Mouse (Mus musculus) MEL (cell line): Measurements from ENCODE around the gene Tpra1. TPM values are rescaled to one million over a fixed set of nuclear protein-coding genes. Genes with fewer than 3 reads are reported as not detected.

Experiments used
- DNase-seq: peaks from one replicate; pipeline ENCODE4 v3.0.0; 2011; ENCODE audit warnings: low read depth, low spot score
- H3K27ac ChIP-seq: 2 replicates; pipeline ENCODE4 v1.5.1; 2012; ENCODE audit warnings: low read depth, mild to moderate bottlenecking, control low read depth, low read length, moderate library complexity; ENCODE audit not compliant: control insufficient read depth
- H3K27me3 ChIP-seq, 2 experiments: fragments of 150-350 bp in 1 of 2; sonication (generic) in 1 of 2; 2 replicates each; pipeline ENCODE4 v1.6.1; 2012; ENCODE audit warnings: low read length in 2 of 2, mild to moderate bottlenecking in 2 of 2, improper control_type of control experiment in 1 of 2, moderate library complexity in 1 of 2; ENCODE audit not compliant: insufficient read depth in 2 of 2, control insufficient read depth in 1 of 2
- H3K36me3 ChIP-seq, 2 experiments: 2 replicates each; pipeline ENCODE4 v1.6.1; 2012 to 2014; ENCODE audit warnings: low read length in 2 of 2, improper control_type of control experiment in 1 of 2, inconsistent platforms in 1 of 2, mild to moderate bottlenecking in 1 of 2; ENCODE audit not compliant: insufficient read depth in 2 of 2, control insufficient read depth in 1 of 2
- H3K4me1 ChIP-seq, 2 experiments: fragments of 150-350 bp in 1 of 2; sonication (generic) in 1 of 2; 2 replicates each; pipeline ENCODE4 v1.6.1; 2012; ENCODE audit warnings: low read length in 2 of 2, improper control_type of control experiment in 1 of 2, mild to moderate bottlenecking in 1 of 2; ENCODE audit not compliant: insufficient read depth in 2 of 2, control insufficient read depth in 1 of 2
- H3K4me3 ChIP-seq, 2 experiments: fragments of 150-350 bp in 1 of 2; sonication (generic) in 1 of 2; 2 replicates each; pipeline ENCODE4 v1.5.1; 2012; ENCODE audit warnings: low read depth in 2 of 2, low read length in 2 of 2, mild to moderate bottlenecking in 2 of 2, moderate library complexity in 2 of 2, control low read depth in 1 of 2, improper control_type of control experiment in 1 of 2; ENCODE audit not compliant: control insufficient read depth in 1 of 2, insufficient read depth in 1 of 2
- H3K79me2 ChIP-seq: 2 replicates; pipeline ENCODE4 v1.6.1; 2012; ENCODE audit warnings: mild to moderate bottlenecking, low read length, moderate library complexity; ENCODE audit not compliant: control insufficient read depth, poor library complexity, insufficient read depth
- H3K9ac ChIP-seq: 2 replicates; pipeline ENCODE4 v1.6.1; 2012; ENCODE audit warnings: low read depth, mild to moderate bottlenecking, control low read depth, low read length, moderate library complexity; ENCODE audit not compliant: control insufficient read depth, poor library complexity, severe bottlenecking
- H3K9me3 ChIP-seq: fragments of 150-350 bp; sonication (generic); replicated peaks from 2 replicates; pipeline ENCODE4 v1.6.1; 2012; ENCODE audit warnings: mild to moderate bottlenecking, low read length, improper control_type of control experiment, moderate library complexity; ENCODE audit not compliant: insufficient read depth
- BHLHE40 ChIP-seq: IDR thresholded peaks from 2 replicates; pipeline ENCODE4 v1.6.1; 2012; ENCODE audit warnings: low read depth, mild to moderate bottlenecking, inconsistent platforms, low read length, improper control_type of control experiment, borderline replicate concordance
- CHD1 ChIP-seq: IDR thresholded peaks from 2 replicates; pipeline ENCODE4 v1.6.1; 2012; ENCODE audit warnings: low read depth, mild to moderate bottlenecking, inconsistent platforms, low read length, improper control_type of control experiment
- CHD2 ChIP-seq: IDR thresholded peaks from 2 replicates; pipeline ENCODE4 v1.6.1; 2011; ENCODE audit warnings: low read length, improper control_type of control experiment
- E2F4 ChIP-seq: IDR thresholded peaks from 2 replicates; pipeline ENCODE4 v1.6.1; 2011; ENCODE audit warnings: low read depth, low read length, improper control_type of control experiment, borderline replicate concordance
- EP300 ChIP-seq, 2 experiments: IDR thresholded peaks; 2 replicates each; pipeline ENCODE4 v1.6.1; 2011; ENCODE audit warnings: improper control_type of control experiment in 2 of 2, low read length in 2 of 2, low read depth in 1 of 2, mild to moderate bottlenecking in 1 of 2
- GATA1 ChIP-seq: IDR thresholded peaks from 2 replicates; pipeline ENCODE4 v1.6.1; 2011; ENCODE audit warnings: low read depth, low read length, improper control_type of control experiment
- HCFC1 ChIP-seq: IDR thresholded peaks from 2 replicates; pipeline ENCODE4 v1.6.1; 2012; ENCODE audit warnings: low read depth, mild to moderate bottlenecking, inconsistent platforms, low read length, improper control_type of control experiment, moderate library complexity
- JUND ChIP-seq: IDR thresholded peaks from 2 replicates; pipeline ENCODE4 v1.6.1; 2011; ENCODE audit warnings: low read depth, mild to moderate bottlenecking, improper control_type of control experiment, low read length
- KAT2A ChIP-seq: conservative IDR thresholded peaks from 2 replicates; pipeline ENCODE4 v1.6.1; 2012; ENCODE audit warnings: low read depth, low read length, improper control_type of control experiment, inconsistent platforms
- MAFK ChIP-seq: IDR thresholded peaks from 2 replicates; pipeline ENCODE4 v1.6.1; 2011; ENCODE audit warnings: low read depth, mild to moderate bottlenecking, low read length, improper control_type of control experiment, borderline replicate concordance
- MAX ChIP-seq: IDR thresholded peaks from 2 replicates; pipeline ENCODE4 v1.6.1; 2011; ENCODE audit warnings: low read length, improper control_type of control experiment
- MAZ ChIP-seq: IDR thresholded peaks from 2 replicates; pipeline ENCODE4 v1.6.1; 2012; ENCODE audit warnings: low read depth, mild to moderate bottlenecking, inconsistent platforms, low read length, improper control_type of control experiment
- MYB ChIP-seq: IDR thresholded peaks from 2 replicates; pipeline ENCODE4 v1.6.1; 2011; ENCODE audit warnings: mild to moderate bottlenecking, low read depth, low read length, improper control_type of control experiment
- NELFE ChIP-seq: IDR thresholded peaks from 2 replicates; pipeline ENCODE4 v1.6.1; 2011; ENCODE audit warnings: low read depth, low read length, improper control_type of control experiment
- POLR2A ChIP-seq, 2 experiments: IDR thresholded peaks; 2 replicates each; pipeline ENCODE4 v1.6.1; 2011 to 2012; ENCODE audit warnings: low read length in 2 of 2, mild to moderate bottlenecking in 2 of 2, control low read depth in 1 of 2, improper control_type of control experiment in 1 of 2, low read depth in 1 of 2, moderate library complexity in 1 of 2; ENCODE audit not compliant: control insufficient read depth in 1 of 2, insufficient read depth in 1 of 2, poor library complexity in 1 of 2
- POLR2AphosphoS2 ChIP-seq: IDR thresholded peaks from 2 replicates; pipeline ENCODE4 v1.6.1; 2011; ENCODE audit warnings: low read length, improper control_type of control experiment
- POLR2AphosphoS5 ChIP-seq: IDR thresholded peaks from 2 replicates; pipeline ENCODE4 v1.6.1; 2012; ENCODE audit warnings: low read depth, borderline replicate concordance, mild to moderate bottlenecking, inconsistent platforms, low read length, moderate library complexity, mixed read lengths
- RAD21 ChIP-seq: IDR thresholded peaks from 2 replicates; pipeline ENCODE4 v1.6.1; 2011; ENCODE audit warnings: mild to moderate bottlenecking, low read depth, low read length, improper control_type of control experiment
- RCOR1 ChIP-seq: IDR thresholded peaks from 2 replicates; pipeline ENCODE4 v1.6.1; 2012; ENCODE audit warnings: low read depth, mild to moderate bottlenecking, inconsistent platforms, low read length, improper control_type of control experiment
- SIN3A ChIP-seq: IDR thresholded peaks from 2 replicates; pipeline ENCODE4 v1.6.1; 2012; ENCODE audit warnings: low read length, improper control_type of control experiment, inconsistent platforms
- TAL1 ChIP-seq: IDR thresholded peaks from 2 replicates; pipeline ENCODE4 v1.6.1; 2012; ENCODE audit warnings: mild to moderate bottlenecking, inconsistent platforms, low read length, moderate library complexity, mixed read lengths
- UBTF ChIP-seq: IDR thresholded peaks from 2 replicates; pipeline ENCODE4 v1.6.1; 2012; ENCODE audit warnings: low read depth, mild to moderate bottlenecking, inconsistent platforms, low read length, improper control_type of control experiment, moderate library complexity, borderline replicate concordance; ENCODE audit not compliant: insufficient read depth
- USF2 ChIP-seq, 2 experiments: IDR thresholded peaks; 2 replicates each; pipeline ENCODE4 v1.6.1; 2011 to 2012; ENCODE audit warnings: improper control_type of control experiment in 2 of 2, low read length in 2 of 2, borderline replicate concordance in 1 of 2, inconsistent platforms in 1 of 2, low read depth in 1 of 2, mild to moderate bottlenecking in 1 of 2; ENCODE audit not compliant: insufficient read depth in 1 of 2
- ZKSCAN1 ChIP-seq: IDR thresholded peaks from 2 replicates; pipeline ENCODE4 v1.6.1; 2012; ENCODE audit warnings: low read depth, mild to moderate bottlenecking, inconsistent platforms, low read length, improper control_type of control experiment, moderate library complexity
- ZMIZ1 ChIP-seq: IDR thresholded peaks from 2 replicates; pipeline ENCODE4 v1.6.1; 2012; ENCODE audit warnings: low read depth, mild to moderate bottlenecking, inconsistent platforms, low read length, improper control_type of control experiment, moderate library complexity
- polyA plus RNA-seq, 2 experiments: library from polyadenylated mRNA; stranded (reverse) in 1 of 2; unstranded in 1 of 2; fragments of >175 nt in 1 of 2; fragments of >200 nt in 1 of 2; gene quantifications; 2 replicates each; pipeline versions ENCODE4 v1.2.1 to v1.2.4; 2012; ENCODE audit warnings: low replicate concordance in 2 of 2, low read depth in 1 of 2; ENCODE audit not compliant: insufficient read length in 2 of 2, insufficient read depth in 1 of 2, missing spikeins in 1 of 2
- total RNA-seq: library from RNA; depleted of rRNA; stranded (reverse); fragments of 300-350 nt; gene quantifications from 2 replicates; pipeline ENCODE4 v1.2.3, GENCODE M21; 2012

The Tpra1 gene
- total and polyA plus RNA-seq, 3 experiments: 22.9 to 42.4 TPM; not detected in 1

DNA sequence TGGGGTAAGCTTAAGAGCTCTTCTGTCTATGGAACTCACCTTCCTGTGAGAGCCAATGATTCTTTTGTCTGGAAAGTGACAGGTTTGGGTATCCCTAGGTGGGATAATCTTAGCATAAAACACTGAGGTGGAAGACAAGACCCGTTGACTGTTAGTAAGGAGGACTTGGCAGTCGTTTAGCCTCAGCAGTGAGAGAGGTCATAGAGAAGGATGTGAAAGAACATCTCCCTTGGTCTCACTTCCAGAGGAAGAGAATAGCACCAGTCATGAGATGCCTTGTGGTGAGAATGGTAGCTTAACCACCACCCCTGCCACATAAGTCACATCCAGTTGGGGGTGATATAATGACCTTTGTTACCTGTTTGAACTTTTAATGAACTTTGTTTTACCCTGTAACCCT lies 54.7 kb downstream of the Tpra1 start:
- Histone ChIP-seq H3K4me1 (no peaks in the 10 kb centered on the region), H3K36me3 (no peaks in the 10 kb centered on the region), H3K9me3 (no peaks in the 10 kb centered on the region), H3K9ac (no peak overlapping the region), H3K4me3 (no peak overlapping the region), H3K79me2 (no peaks in the 10 kb centered on the region), H3K27ac (no peak overlapping the region), H3K27me3 (peaks cover 0 to 6% of the 10 kb centered on the region in 2 experiments; a peak in 3 of 4 replicates)
- no peak for DNase-seq
- TF ChIP-seq ZKSCAN1: no peak

DNA sequence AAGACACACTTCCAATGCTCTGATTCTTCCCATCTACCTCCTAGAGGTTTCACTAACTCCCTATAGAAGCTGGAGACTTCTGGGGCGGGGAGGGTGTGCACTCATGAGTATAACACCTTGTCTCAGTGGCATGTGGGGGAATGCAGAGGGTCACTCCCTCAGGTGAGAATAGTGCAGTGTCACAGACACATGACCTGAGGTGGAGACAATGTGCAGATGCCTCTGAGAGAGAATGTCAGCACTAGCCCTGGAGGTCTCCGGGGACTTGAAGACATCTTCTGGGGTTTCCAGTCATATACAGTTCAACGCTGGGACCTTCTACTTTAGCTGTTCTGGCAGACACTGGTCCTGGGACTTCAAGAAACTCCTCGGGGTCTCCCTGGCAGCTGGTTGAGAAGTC lies 55.3 kb downstream of the Tpra1 start:
- Histone ChIP-seq H3K9ac (no peak overlapping the region), H3K27ac (no peak overlapping the region), H3K4me3 (no peak overlapping the region), H3K9me3 (no peaks in the 10 kb centered on the region), H3K36me3 (no peaks in the 10 kb centered on the region), H3K4me1 (no peaks in the 10 kb centered on the region), H3K27me3 (peaks cover 0 to 6% of the 10 kb centered on the region in 2 experiments; a peak in 3 of 4 replicates), H3K79me2 (no peaks in the 10 kb centered on the region)
- no peak for TF ChIP-seq HCFC1
- TF ChIP-seq GATA1: no peak
- TF ChIP-seq USF2 (IDR thresholded peaks at IDR 0.05; ENCODE audit: borderline replicate concordance in 1 of 2, insufficient read depth in 1 of 2, low read depth in 1 of 2, low read length in 2 of 2): no peak
- no peak for TF ChIP-seq CHD2
- no peak for TF ChIP-seq NELFE
- TF ChIP-seq BHLHE40: no peak
- TF ChIP-seq TAL1: no peak
- TF ChIP-seq ZKSCAN1: no peak
- no peak for TF ChIP-seq JUND
- TF ChIP-seq SIN3A: no peak
- no peak for TF ChIP-seq RAD21
- TF ChIP-seq E2F4: no peak
- no peak for TF ChIP-seq CHD1
- no peak for TF ChIP-seq RCOR1
- TF ChIP-seq MAZ: no peak
- TF ChIP-seq POLR2A (IDR thresholded peaks at IDR 0.05; ENCODE audit: control insufficient read depth in 1 of 2, insufficient read depth in 1 of 2, low read depth in 1 of 2, low read length in 2 of 2, poor library complexity in 1 of 2): no peak
- DNase-seq: no peak

DNA sequence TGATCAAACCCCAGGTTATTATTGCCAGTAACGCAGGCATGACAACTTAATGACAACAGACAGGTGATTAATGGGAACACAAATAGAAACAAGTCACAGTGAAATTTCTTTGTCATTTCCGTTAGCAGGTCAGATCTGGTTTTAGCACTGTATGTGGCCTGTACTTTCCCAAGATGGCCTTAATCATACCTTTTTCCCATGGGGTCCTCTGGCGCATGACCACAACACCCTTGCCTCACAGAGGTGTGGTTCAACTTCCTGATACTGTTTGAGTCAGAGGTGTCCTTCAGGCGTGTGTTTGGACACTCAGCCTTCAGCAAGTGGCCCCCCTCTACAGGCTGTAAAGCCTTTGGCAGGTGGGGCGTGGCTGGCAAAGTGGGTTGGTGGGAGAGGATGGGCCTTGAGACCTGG lies 55.8 kb downstream of the Tpra1 start:
- no peaks in the 10 kb centered on the region for H3K9me3 ChIP-seq
- no peak overlapping the region for H3K4me3 ChIP-seq
- H3K4me1 ChIP-seq: no peaks in the 10 kb centered on the region
- H3K79me2 ChIP-seq: no peaks in the 10 kb centered on the region
- peaks cover 0 to 2% of the 10 kb centered on the region in 2 experiments; a peak in 3 of 4 replicates for H3K27me3 ChIP-seq
- no peak for DNase-seq
- TF ChIP-seq GATA1 (no peak), KAT2A (no peak), MYB (no peak), MAFK (no peak), POLR2AphosphoS2 (no peak), UBTF (no peak), SIN3A (no peak), EP300 (IDR thresholded peaks at IDR 0.05; ENCODE audit: low read depth in 1 of 2, low read length in 2 of 2) (no peak), CHD2 (no peak), JUND (no peak), MAX (no peak), NELFE (no peak), ZMIZ1 (no peak), POLR2AphosphoS5 (no peak), CHD1 (no peak)
- no peak overlapping the region for H3K9ac ChIP-seq
- H3K27ac ChIP-seq: no peak overlapping the region
- no peaks in the 10 kb centered on the region for H3K36me3 ChIP-seq
